Mouse (Mus musculus): ENCODE measurements around the gene H2-T22.

DNA sequence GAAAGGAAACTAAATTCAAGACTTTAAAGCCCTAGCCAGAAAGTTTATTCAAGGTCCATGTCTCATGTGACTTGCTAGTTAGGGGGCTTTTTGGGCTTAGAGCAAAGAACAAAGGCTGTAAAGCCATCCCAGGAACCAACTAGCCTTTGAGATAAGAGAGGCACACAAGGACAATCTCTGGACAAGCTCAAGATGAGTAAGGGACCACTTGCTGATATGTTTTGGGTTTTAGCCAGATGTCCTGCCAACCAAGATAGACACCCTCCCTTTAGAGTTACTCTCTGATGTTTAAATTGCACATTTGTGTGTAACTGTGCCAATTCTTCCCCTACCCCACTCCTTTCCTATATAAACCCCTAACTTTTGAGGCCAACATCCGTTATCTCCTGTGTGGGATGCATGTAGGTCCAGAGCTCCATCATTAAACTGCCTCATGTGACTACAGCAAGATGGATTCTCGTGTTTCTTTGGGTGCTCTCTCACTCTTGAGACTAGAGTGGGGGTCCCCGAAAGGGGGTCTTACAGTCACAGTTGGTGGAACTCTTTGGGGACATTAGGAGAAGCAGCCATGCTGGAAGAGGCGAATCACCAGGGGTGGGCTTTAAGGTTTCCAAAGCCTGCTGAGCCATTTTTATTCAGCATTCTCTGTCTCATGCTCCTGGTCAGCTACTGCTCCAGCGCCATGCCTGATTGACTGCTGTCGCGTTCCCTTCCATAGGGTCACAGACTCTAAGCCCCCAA is 13.5 kb downstream of the H2-T22 start:
- TF ChIP-seq CTCF (IDR thresholded peaks at IDR 0.05; ENCODE audit: low read depth, low read length) (no peak), POLR2A (IDR thresholded peaks at IDR 0.05; ENCODE audit: extremely low read depth, insufficient read depth, low read length) (no peak)

Measured in liver, adult 2 months (tissue).